Mouse (Mus musculus) hindbrain, embryonic 16.5 days (tissue): ENCODE results near the gene Gm49395. TPM values are rescaled to one million over a fixed set of nuclear protein-coding genes. Genes with fewer than 3 reads are reported as not detected.

ENCODE experiments used
- ATAC-seq: fragments of 200-750 bp; cut with Nextera tagmentation; 2 replicates; pipeline ENCODE4 v1.8.0; 2017; ENCODE audit warnings: moderate TSS enrichment, moderate library complexity
- H3K27ac ChIP-seq: fragments of 300-500 bp; sonication (generic); 2 replicates; pipeline ENCODE4 v1.5.1; 2014; ENCODE audit warnings: low read depth, mild to moderate bottlenecking, control low read depth, low read length, moderate library complexity
- H3K27me3 ChIP-seq: fragments of 300-500 bp; sonication (generic); replicated peaks from 2 replicates; pipeline ENCODE4 v1.6.1; 2014; ENCODE audit warnings: low read length; ENCODE audit not compliant: control insufficient read depth, insufficient read depth
- H3K36me3 ChIP-seq: fragments of 300-500 bp; sonication (generic); 2 replicates; pipeline ENCODE4 v1.6.1; 2014; ENCODE audit warnings: mild to moderate bottlenecking, low read length, moderate library complexity, mixed read lengths; ENCODE audit not compliant: control insufficient read depth, insufficient read depth
- H3K4me1 ChIP-seq: fragments of 300-500 bp; sonication (generic); 2 replicates; pipeline ENCODE4 v1.6.1; 2014; ENCODE audit warnings: low read depth, low read length; ENCODE audit not compliant: control insufficient read depth, insufficient read depth
- H3K4me2 ChIP-seq: fragments of 300-500 bp; sonication (generic); 2 replicates; pipeline ENCODE4 v1.6.1; 2014; ENCODE audit warnings: mild to moderate bottlenecking, low read length, control low read depth, moderate library complexity
- H3K4me3 ChIP-seq: fragments of 300-500 bp; sonication (generic); 2 replicates; pipeline ENCODE4 v1.5.1; 2014; ENCODE audit warnings: mild to moderate bottlenecking, low read length, control low read depth, moderate library complexity
- H3K9ac ChIP-seq: fragments of 300-500 bp; sonication (generic); 2 replicates; pipeline ENCODE4 v1.6.1; 2014; ENCODE audit warnings: low read depth, mild to moderate bottlenecking, control low read depth, low read length, moderate library complexity
- H3K9me3 ChIP-seq: fragments of 300-500 bp; sonication (generic); 2 replicates; pipeline ENCODE4 v1.6.1; 2014; ENCODE audit warnings: mild to moderate bottlenecking, low read length, moderate library complexity; ENCODE audit not compliant: control insufficient read depth
- WGBS: fragments of 180-500 bp; shearing (Covaris S2); extraction: QIAGEN DNeasy Blood & Tissue Kit; methylation state at CpG from one replicate; pipeline ENCODE4 v1.1.7; 2014; 5-methylcytosine and 5-hydroxymethylcytosine counted together
- polyA plus RNA-seq: library from polyadenylated mRNA; unstranded; fragments of >200 nt; fragmentation: Nextera tagmentation; extraction: Ambion mirVana; gene quantifications from 2 replicates; pipeline ENCODE4 v1.2.1, GENCODE M21; 2015

Gene Gm49395
- polyA plus RNA-seq, 1 experiment from 2014 or later: 3.4 TPM

GRCm38 (mm10) chr13:115020727-115021126 lies 81.0 kb downstream of the Gm49395 start:
- no peaks in the 10 kb centered on the region for H3K27me3 ChIP-seq
- H3K36me3 ChIP-seq: no peaks in the 10 kb centered on the region
- H3K9ac ChIP-seq: no peak overlapping the region
- no peak overlapping the region for H3K4me2 ChIP-seq
- 88% methylated on average over 4 of the region's 4 CpGs for WGBS
- no peak overlapping the region for H3K27ac ChIP-seq
- no peaks in the 10 kb centered on the region for H3K4me1 ChIP-seq
- no peaks in the 10 kb centered on the region for H3K9me3 ChIP-seq
- H3K4me3 ChIP-seq: no peak overlapping the region
- ATAC-seq: no peak

GRCm38 (mm10) chr13:115017545-115017944 lies 84.2 kb downstream of the Gm49395 start:
- Histone ChIP-seq H3K9me3 (no peaks in the 10 kb centered on the region), H3K4me1 (no peaks in the 10 kb centered on the region), H3K27me3 (no peaks in the 10 kb centered on the region), H3K9ac (no peak overlapping the region), H3K36me3 (no peaks in the 10 kb centered on the region), H3K4me2 (no peak overlapping the region), H3K27ac (no peak overlapping the region), H3K4me3 (no peak overlapping the region)
- 91% methylated on average over 9 of the region's 9 CpGs for WGBS
- no peak for ATAC-seq

- WGBS: 75% methylated on average over 6 of the region's 6 CpGs
- no peaks in the 10 kb centered on the region for H3K36me3 ChIP-seq
- ATAC-seq: no peak
- no peaks in the 10 kb centered on the region for H3K27me3 ChIP-seq
- no peaks in the 10 kb centered on the region for H3K9me3 ChIP-seq
- H3K4me1 ChIP-seq: no peaks in the 10 kb centered on the region
- no peak overlapping the region for H3K9ac ChIP-seq
- no peak overlapping the region for H3K4me2 ChIP-seq
- H3K4me3 ChIP-seq: no peak overlapping the region
- H3K27ac ChIP-seq: no peak overlapping the region
Observed at GRCm38 (mm10) chr13:115011547-115011946, 90.2 kb downstream of the Gm49395 start.

- Histone ChIP-seq H3K4me1 (no peaks in the 10 kb centered on the region), H3K9ac (no peak overlapping the region), H3K4me2 (no peak overlapping the region), H3K4me3 (no peak overlapping the region), H3K9me3 (no peaks in the 10 kb centered on the region), H3K27me3 (no peaks in the 10 kb centered on the region), H3K36me3 (no peaks in the 10 kb centered on the region), H3K27ac (no peak overlapping the region)
- no peak for ATAC-seq
- 31% methylated on average over 9 of the region's 9 CpGs for WGBS
Observed at GRCm38 (mm10) chr13:115006213-115006835, 95.4 kb downstream of the Gm49395 start.

- WGBS: 82% methylated on average over 6 of the region's 6 CpGs
- no peaks in the 10 kb centered on the region for H3K4me1 ChIP-seq
- no peak overlapping the region for H3K27ac ChIP-seq
- H3K9ac ChIP-seq: no peak overlapping the region
- no peak for ATAC-seq
- no peaks in the 10 kb centered on the region for H3K27me3 ChIP-seq
- H3K4me2 ChIP-seq: no peak overlapping the region
- H3K36me3 ChIP-seq: no peaks in the 10 kb centered on the region
- no peak overlapping the region for H3K4me3 ChIP-seq
- H3K9me3 ChIP-seq: no peaks in the 10 kb centered on the region
Observed at GRCm38 (mm10) chr13:115005342-115005741, 96.4 kb downstream of the Gm49395 start.

- Histone ChIP-seq H3K36me3 (no peaks in the 10 kb centered on the region), H3K4me2 (no peak overlapping the region), H3K9ac (no peak overlapping the region), H3K4me3 (no peak overlapping the region), H3K9me3 (no peaks in the 10 kb centered on the region), H3K27ac (no peak overlapping the region), H3K4me1 (no peaks in the 10 kb centered on the region), H3K27me3 (no peaks in the 10 kb centered on the region)
- WGBS: 52% methylated on average over 7 of the region's 7 CpGs
- ATAC-seq: no peak
Observed at GRCm38 (mm10) chr13:115003444-115004053, 98.2 kb downstream of the Gm49395 start.

- WGBS: 84% methylated on average over 3 of the region's 3 CpGs
- no peak for ATAC-seq
- no peak overlapping the region for H3K9ac ChIP-seq
- H3K4me3 ChIP-seq: no peak overlapping the region
- H3K36me3 ChIP-seq: no peaks in the 10 kb centered on the region
- H3K4me1 ChIP-seq: no peaks in the 10 kb centered on the region
- no peaks in the 10 kb centered on the region for H3K9me3 ChIP-seq
- no peak overlapping the region for H3K27ac ChIP-seq
- no peaks in the 10 kb centered on the region for H3K27me3 ChIP-seq
- no peak overlapping the region for H3K4me2 ChIP-seq
Observed at GRCm38 (mm10) chr13:115002837-115003236, 98.9 kb downstream of the Gm49395 start.

- no peak overlapping the region for H3K27ac ChIP-seq
- no peak overlapping the region for H3K9ac ChIP-seq
- no peaks in the 10 kb centered on the region for H3K4me1 ChIP-seq
- H3K9me3 ChIP-seq: no peaks in the 10 kb centered on the region
- H3K27me3 ChIP-seq: no peaks in the 10 kb centered on the region
- H3K4me3 ChIP-seq: no peak overlapping the region
- no peak overlapping the region for H3K4me2 ChIP-seq
- WGBS: 92% methylated on average over 5 of the region's 5 CpGs
- no peaks in the 10 kb centered on the region for H3K36me3 ChIP-seq
- ATAC-seq: no peak
Observed at GRCm38 (mm10) chr13:115002155-115002554, 99.6 kb downstream of the Gm49395 start.

- H3K4me3 ChIP-seq: no peak overlapping the region
- H3K4me1 ChIP-seq: no peaks in the 10 kb centered on the region
- H3K4me2 ChIP-seq: no peak overlapping the region
- H3K27me3 ChIP-seq: no peaks in the 10 kb centered on the region
- no peak for ATAC-seq
- no peaks in the 10 kb centered on the region for H3K36me3 ChIP-seq
- no peaks in the 10 kb centered on the region for H3K9me3 ChIP-seq
- no peak overlapping the region for H3K9ac ChIP-seq
- WGBS: 92% methylated on average over 4 of the region's 4 CpGs
- no peak overlapping the region for H3K27ac ChIP-seq
Observed at GRCm38 (mm10) chr13:114999582-114999981, 102.1 kb downstream of the Gm49395 start.
